In the genomic region with DNA sequence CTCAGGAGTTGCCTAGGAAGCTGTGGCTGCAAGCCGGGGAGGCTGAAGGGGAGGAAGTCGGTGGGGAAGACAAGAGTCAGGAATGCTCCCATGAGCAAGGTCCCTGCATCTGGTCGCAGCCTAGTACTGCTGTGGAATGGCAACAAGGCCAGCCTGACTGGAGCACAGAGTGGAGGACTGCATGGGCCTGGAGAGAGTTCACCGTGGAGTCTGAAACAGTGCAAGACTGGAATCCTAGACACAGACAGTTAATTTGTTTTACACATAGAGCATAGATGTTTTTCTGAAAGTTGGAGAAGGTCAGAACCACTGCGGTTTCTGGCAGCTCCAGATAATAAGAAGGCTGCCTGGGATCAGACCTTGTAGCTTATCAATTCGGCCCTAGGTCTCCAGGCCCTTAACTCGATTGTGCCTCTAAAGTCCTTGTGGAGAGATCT, we compare ENCODE assay signal across 10 mouse cellular contexts. TPM values are rescaled to one million over a fixed set of nuclear protein-coding genes. Genes with fewer than 3 reads are reported as not detected.
A peak's percentile ranks its signal among the peaks of the same experiment; 100 is the strongest.
DNase-seq lines count a peak whose midpoint lies in the region; ATAC-seq and TF ChIP-seq lines count a peak whose summit lies in the region.
"Had no signal": no experiment of that assay in that cellular context is flagged by ENCODE, and none has a peak within 500 bp of the region (broad histone marks: within the 10 kb centered on the region; RNA-seq: fewer than 3 reads in every experiment).

No protein-coding gene starts in this region.

- 10% methylated on average over 7 of the region's 7 CpGs for WGBS in liver, embryonic 14.5 days (ENCODE audit: insufficient replicate concordance)

- TF ChIP-seq EP300 in liver, embryonic 14.5 days (IDR thresholded peaks at IDR 0.05; ENCODE audit: low read depth), result peak; percentile 94

- no peaks in the 10 kb centered on the region; the same call in 1 of the 2 replicates for H3K9me3 ChIP-seq in liver, embryonic 14.5 days (ENCODE audit: control insufficient read depth, low read length)

- no peaks in the 10 kb centered on the region for H3K27me3 ChIP-seq in liver, embryonic 14.5 days (ENCODE audit: control insufficient read depth, insufficient read depth, low read length)

- peak; percentile 82 for ATAC-seq in liver, embryonic 14.5 days (ENCODE audit: insufficient read depth)

- no peaks in the 10 kb centered on the region for H3K36me3 ChIP-seq in liver, embryonic 14.5 days (replicated peaks; ENCODE audit: control insufficient read depth, insufficient read depth, low read depth)

- H3K4me2 ChIP-seq in liver, embryonic 14.5 days (ENCODE audit: low read depth), result peak overlapping the region; percentile 95

- peak overlapping the region; percentile 96 for H3K9ac ChIP-seq in liver, embryonic 14.5 days (replicated peaks)

- H3K4me1 ChIP-seq in liver, embryonic 14.5 days (replicated peaks; ENCODE audit: control insufficient read depth in 2 of 2, insufficient read depth in 2 of 2, low read length in 1 of 2), result peaks cover 26 to 34% of the 10 kb centered on the region in 2 experiments

- peak overlapping the region in 1 of 2 experiments; percentile 85; a peak in 2 of 4 replicates for H3K4me3 ChIP-seq in liver, embryonic 14.5 days (ENCODE audit: insufficient read depth in 1 of 2, low read depth in 2 of 2, low read length in 2 of 2)

- peak; percentile 6 to 7 for DNase-seq in adrenal gland, postnatal 36 days
- DNase-seq in adrenal gland, adult 18-20 months (ENCODE audit: low spot score in 2 of 2), result no peak
- DNase-seq in spleen, adult 12 weeks (ENCODE audit: low spot score), result peak; percentile 47
- no peak for DNase-seq in spleen, adult 18-20 months
- peak; percentile 77 to 83 (median 78) for DNase-seq in liver, embryonic 14.5 days (ENCODE audit: low read depth in 3 of 3, low spot score in 3 of 3)
- DNase-seq in layer of hippocampus, adult 18-20 months (ENCODE audit: low spot score in 2 of 2), result no peak
- no peak for DNase-seq in retina, embryonic 14.5 days (ENCODE audit: low spot score)
- no peak for DNase-seq in testis, postnatal 10 days (ENCODE audit: low spot score)
- DNase-seq: B cell, adult 2 months had no signal

- TF ChIP-seq CTCF in liver, embryonic 14.5 days (IDR thresholded peaks at IDR 0.05; ENCODE audit: low read depth), result no peak

- peak overlapping the region; percentile 99 for H3K27ac ChIP-seq in liver, embryonic 14.5 days
- H3K27ac ChIP-seq: hindbrain, postnatal 0 days had no signal

RNA-seq across cellular contexts. Expression of a gene that starts 13.4 kb away (rescaled TPM):
- total RNA-seq in adrenal gland, postnatal 36 days (2021), result 10 to 100 TPM; 81.7 to 88.7 TPM
- 10 to 100 TPM; 72.4 to 90.5 TPM for total RNA-seq in adrenal gland, adult 18-20 months (2021)
- polyA plus RNA-seq in liver, embryonic 14.5 days (2012; rRNA removed), result 12.1 and 25.2 TPM in 2 replicates
- polyA plus RNA-seq in liver, embryonic 14.5 days (2014; fragmentation: Nextera tagmentation; extraction: Ambion mirVana), result 25.0 and 28.1 TPM in 2 replicates
- total RNA-seq in layer of hippocampus, adult 18-20 months (2021), result 10 to 100 TPM; 51.2 to 52.8 TPM

Comparison
In these comparisons a context has a peak if more than half of its experiments do, and no peak if none do; other contexts are left out.
1. DNase-seq: peak in adrenal gland, postnatal 36 days (2 of 2), spleen, adult 12 weeks (single experiment) and liver, embryonic 14.5 days (3 of 3); none in adrenal gland, adult 18-20 months (0 of 2), spleen, adult 18-20 months (0 of 2), layer of hippocampus, adult 18-20 months (0 of 2), retina, embryonic 14.5 days (single experiment) and testis, postnatal 10 days (single experiment).